Mouse (Mus musculus) c-Kit-positive CD71-positive TER-119-negative erythroid progenitor cells, embryonic 14.5 days (primary cell): Measurements from ENCODE around the gene Gfy.
"Not testable (repeated sequence)": the region's sequence is repeated elsewhere in the genome, so short reads cannot be mapped to it uniquely, and the experiment has no call there.

ENCODE experiments used
- DNase-seq: peaks from one replicate; pipeline ENCODE4 v3.0.0-alpha.2; 2013; ENCODE audit warnings: low read depth

The Gfy gene

DNA sequence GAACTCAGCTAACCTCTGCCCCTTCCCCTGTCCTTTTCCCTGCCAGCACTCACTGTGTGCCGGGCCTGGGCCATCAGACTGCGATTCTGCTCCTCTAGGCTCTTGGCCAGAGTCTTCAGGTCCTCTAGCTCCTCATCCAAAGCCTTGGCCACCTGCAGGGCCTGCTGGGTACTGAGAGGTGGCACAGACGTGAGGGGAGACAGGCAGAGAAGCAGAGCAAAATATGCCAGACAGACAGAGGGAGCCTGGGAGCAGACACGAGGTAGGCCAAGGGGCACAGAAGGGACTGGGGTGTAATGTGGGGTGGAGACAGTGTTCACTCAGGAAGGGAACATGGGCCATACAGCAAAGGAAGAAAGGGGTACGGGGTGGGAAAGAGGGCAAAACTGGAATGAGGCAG, 14.0 kb upstream of the Gfy start:
- no peak for DNase-seq

DNA sequence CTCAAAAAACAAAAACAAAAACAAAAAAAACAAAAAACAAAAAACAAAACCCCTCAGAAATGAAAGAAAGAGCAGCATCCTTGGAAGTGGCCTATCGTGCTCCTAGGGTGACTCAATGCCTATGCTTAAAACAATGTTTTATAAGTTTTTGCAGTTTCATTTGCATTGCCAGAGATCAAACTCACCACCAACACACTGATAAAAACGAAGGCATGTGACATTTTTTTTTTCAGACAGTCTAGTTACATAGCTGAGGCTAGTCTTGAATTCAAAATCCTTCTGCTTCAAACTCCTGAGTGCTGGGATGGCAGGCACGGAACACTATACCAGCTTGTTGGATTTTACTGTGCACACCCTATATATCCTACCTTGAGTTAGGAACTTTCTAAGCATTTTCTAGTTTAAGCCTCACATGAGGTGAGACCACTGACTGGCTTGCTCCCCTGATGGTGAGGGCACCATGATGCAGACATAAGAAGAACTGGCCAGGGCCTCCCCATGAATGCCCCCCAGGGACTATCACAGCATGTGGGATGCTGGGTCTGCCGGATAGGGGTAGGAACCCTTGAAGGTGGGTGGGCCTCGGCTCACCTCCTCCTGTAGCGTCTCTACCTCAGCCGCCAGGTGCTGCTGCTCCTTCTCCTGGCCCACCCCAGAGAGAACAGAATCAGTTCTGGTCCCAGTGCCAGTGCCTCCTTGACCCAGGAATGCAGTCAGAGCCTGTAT, 13.4 kb upstream of the Gfy start:
- DNase-seq: no peak

DNA sequence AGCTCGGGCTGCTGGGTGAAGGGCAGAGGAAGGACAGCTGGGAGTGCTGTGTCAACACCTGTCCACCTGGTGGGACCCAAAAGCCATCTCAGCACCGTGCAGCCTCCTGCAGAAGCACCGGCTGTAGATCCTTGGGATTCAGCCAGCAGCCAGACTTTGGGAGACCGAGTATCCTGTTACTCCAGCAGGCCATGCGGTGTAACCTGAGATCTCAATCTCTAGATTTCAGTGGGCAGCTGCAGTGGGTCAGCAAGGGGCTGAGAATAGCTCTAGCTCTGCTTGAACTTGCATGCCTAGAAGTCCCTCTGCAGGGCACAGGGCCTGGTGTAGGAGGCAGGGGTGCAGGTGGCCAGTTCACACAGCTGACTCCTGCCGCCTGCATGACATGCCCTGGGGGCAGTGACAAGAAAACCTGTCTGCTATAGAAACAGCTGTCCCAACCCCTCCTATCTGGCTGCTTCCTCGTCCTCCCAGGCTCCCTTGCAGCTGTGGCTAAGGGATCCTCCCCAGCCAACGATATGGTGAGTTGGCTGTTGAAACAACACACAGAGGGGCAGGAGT, 12.5 kb upstream of the Gfy start:
- no peak for DNase-seq

DNA sequence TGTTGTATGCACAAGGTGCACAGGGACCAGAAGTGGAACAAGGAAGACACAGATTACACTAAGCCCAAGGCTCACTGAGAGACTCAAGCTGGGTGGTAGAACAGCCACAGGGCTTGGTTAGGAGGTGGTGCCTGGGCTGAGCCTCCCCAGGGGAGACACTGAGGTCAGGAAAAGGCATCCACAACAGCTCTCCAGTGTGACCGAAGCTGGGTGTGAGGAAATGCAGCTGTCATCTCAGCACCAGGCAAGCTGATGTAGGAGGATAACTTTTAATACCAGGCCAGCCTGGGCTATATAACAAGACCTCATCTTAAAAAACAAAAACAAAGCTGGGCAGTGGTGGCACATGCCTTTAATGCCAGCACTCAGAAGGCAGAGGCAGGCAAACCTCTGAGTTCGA, 11.8 kb upstream of the Gfy start:
- DNase-seq: no peak

DNA sequence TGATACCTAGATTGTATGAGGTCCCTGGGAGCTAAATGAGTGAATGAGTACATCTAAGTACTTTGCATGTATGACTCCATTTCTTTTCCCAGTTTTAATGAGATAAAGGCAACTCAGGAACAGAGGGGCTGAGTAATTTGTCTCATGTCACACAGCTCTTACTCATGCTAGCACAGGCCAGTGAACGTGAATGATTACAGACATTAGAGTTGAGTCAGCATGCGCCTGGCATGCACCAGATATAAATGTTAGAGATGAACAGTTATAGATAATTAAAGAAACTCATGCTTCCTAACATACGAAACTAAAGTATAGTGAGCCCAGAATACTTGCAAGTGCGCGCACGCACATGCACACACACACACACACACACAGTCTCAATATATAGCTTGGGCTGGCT, 10.8 kb upstream of the Gfy start:
- no peak for DNase-seq

DNA sequence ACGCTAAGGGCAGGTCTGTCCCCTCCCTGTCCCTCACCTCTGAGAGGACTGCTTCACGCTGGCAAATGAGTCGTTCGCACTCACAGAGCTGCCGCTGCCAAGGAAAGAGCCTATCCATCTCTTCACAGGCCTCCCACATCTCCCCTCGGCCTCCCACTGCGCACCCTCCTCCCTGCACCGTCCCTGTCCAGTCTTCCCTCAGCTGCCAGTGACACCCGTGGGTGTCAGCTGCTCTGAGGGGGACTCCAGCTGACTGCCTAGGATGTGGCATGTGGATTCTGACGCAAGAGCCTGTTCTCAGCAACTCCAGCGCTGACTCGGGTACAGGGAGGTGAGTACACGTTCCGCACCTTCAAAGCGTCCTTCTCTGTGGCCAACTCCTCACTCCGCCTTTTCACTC, 10.2 kb upstream of the Gfy start:
- DNase-seq: no peak

DNA sequence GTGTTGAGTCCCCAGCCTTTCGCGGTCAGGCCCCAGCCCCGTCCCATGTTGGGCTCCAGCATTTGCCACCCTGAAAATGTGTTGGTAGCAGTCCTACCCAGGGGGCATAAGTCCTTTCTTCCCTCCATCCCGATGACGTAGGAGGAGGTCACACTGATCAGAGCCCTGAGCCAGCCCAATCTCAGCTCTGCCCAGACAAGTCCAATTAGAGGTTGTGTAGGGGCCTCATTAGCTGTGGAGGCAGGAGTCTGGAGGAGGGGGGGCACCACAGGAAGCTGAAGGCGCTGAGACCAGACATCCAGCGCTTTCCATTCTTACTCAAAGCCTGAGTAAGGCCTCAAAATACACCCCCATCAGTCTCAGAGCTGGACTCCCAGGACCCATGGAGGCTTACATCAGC, 6.6 kb upstream of the Gfy start:
- DNase-seq: no peak

DNA sequence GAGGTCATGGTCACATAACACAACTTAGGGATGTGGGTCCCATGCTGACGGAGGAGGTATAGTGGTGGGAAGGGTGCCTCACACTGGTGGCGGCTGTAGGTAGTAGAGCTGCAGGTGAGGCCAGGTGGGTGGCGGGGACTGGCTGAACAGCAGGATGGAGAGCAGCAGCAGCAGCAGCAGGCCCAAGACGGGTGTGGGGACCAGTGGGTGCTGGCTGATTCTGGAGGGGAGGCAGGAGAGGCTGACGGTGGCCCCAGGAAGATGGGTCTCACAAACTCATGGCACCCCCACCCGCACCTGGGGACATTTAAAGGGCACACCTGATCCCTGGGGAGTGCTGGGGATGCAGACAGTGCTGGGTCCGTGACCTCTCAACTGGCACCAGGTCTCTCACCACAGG, 4.3 kb upstream of the Gfy start:
- DNase-seq: no peak

DNA sequence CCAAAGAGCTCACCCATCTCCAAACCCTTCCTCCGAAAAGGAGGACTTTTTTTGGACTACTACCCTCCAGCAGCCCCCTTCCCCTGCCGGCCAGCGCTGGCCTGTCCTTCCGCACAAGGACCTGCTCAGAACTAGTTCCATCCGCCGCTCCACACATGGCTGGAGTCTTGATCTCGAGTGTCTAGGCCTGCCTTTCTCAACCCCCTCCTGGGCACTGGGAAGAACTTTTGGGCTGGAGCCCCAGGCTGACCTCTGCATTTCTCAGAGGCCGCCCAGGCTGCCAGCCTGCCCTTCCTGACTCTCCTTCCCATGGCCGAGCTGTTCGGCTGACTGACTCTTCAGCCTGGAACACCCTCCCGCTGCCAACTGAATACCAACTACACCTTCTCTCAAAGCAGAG, 3.2 kb upstream of the Gfy start:
- no peak for DNase-seq

DNA sequence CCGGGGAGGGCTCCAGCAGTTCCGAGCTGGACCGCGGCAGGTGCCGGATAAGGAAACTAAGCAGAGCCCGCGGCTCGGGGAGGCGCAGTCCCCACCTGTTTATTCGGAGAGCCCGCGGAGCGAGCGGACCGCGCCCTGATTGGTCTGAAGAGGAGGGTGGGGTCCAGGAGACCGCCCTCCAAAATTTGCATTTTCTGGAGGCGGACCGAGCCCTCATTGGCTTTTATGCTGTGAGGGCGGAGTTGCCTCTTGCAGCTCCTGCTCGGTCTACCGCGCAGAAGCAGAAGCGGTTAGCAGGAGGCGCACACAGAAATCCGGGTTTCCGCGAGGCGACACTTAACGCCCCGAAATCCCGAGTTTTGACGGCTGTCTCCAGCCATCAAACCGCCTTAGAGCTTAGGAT, 2.8 kb upstream of the Gfy start:
- peak; percentile 94 for DNase-seq

DNA sequence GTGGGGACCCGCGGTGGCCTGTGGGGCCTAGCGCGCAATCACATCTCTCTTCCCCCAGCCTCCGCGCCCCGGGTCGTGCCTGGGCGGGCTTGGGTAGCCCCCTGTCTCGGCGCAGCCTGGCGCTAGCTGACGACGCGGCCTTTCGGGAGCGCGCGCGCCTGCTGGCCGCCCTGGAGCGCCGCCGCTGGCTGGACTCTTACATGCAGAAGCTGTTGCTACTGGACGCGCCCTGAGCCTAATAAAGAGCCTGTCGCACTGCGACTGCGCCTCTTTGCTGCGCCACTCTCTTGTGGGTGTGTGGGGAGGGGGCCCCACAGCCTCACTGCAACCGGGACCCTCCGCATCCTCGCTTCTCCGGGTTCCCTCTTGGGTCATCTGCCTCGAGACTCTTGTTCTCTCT, 2.2 kb upstream of the Gfy start:
- DNase-seq: no peak

DNA sequence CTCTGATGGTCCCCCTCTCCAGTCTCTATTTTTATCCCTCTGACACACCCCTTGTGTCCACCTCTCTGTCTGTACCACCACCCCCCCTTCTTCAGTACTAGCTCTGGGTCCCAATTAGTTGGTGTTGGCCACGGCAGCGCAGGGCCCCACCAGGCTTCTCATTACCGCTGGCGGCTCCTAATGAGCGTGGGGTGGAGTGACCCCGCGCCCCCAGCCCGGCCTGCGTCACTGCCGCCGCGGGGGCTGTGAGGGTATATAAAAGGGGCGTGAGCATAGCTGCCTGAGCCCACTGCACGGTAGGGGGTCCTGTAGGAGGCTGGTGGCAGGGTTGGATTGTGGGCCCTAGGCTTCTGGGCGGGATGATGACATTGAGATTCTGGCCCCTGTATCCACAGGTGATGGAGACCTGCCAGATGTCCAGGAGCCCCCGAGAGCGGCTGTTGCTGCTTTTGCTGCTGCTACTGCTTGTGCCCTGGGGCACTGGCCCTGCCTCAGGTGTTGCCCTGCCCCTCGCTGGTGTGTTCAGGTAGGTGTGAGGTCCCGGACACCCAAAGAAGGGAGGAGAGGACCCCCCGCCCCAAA, 1.6 kb upstream of the Gfy start, which contains the start of gene Pth2:
Gene Pth2, plus strand, starts transcription at position 100 of the 582 bp plus-strand sequence.
- DNase-seq: no peak

DNA sequence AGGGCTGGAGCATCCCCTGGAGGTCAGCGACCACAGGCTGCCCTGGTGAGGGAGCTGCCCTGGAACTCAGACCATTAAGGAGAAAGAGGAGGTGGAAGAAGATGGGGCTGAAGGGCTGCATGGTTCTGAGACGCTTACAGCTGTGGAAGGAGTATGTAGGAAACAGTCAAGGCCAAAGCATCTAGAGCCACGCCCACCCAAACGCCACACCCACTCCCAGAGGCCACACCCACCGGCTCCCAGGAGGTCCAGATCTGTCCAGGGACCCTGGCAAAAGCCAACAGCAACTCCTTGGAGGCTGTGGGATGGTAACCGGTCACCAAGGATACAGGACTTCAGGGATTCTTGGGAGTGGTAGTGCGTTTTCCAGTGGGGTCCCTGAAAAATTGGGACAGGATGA, 819 bp downstream of the Gfy start:
- DNase-seq: no peak

DNA sequence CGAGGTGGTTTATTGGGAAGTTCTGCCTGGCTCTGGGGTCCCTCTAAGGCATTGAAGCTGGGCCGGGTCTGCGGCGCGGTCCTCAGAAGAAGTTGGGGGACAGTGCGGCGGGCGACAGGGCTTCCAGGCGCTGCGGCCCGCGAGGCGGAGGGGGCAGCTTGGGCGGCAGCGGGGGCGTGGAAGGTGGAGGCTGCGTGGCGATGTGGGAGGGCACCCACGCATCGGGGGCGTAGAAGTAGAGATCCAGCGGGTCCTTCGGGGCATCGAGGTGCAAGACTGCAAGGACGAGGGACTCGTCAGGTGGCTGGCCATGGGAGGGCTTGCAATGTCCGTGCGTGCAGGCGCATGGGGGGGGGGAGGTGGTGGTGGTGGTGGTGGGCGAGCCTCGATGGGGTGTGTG, 3.0 kb downstream of the Gfy start:
- DNase-seq: no peak

DNA sequence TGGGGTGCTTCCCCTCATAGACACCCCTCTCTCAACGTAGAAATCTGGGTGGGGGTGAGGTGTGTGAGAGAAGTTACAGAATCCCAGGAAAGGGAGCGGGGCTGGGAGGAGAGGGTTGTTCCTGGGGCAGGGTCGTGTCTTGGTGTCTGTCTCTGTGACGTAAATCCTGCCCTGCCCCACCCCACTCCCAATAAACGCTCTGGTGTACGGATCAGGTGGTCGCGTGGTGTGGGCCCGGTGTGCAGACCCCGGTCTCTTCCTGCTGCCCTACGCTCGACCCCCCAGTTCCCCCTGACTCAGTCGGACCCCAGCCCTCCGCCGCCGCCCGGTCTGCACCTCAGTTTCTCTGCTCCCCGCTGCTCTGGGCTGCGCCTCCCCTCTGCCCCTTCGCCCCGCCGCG, 3.4 kb downstream of the Gfy start:
- DNase-seq: no peak

DNA sequence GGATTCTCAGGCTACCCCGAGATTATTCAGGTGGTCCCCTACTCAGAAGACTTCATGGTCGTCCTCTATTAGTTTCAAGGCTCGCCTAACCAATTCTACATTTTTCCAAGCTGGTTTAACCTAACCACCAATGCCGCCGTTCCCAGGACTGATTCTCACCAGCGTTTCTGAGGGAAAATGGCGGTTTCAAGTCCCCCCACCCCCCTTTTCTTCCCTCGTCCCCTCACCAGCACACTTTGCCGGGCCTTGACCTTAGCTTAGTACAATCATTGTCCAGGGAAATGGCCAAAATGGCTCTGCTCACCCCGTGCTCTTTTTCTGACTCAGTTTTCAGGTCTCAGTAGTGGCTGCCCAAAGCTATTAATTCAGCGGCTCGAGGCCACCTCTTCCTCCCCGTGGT, 4.0 kb downstream of the Gfy start:
- DNase-seq: no peak

DNA sequence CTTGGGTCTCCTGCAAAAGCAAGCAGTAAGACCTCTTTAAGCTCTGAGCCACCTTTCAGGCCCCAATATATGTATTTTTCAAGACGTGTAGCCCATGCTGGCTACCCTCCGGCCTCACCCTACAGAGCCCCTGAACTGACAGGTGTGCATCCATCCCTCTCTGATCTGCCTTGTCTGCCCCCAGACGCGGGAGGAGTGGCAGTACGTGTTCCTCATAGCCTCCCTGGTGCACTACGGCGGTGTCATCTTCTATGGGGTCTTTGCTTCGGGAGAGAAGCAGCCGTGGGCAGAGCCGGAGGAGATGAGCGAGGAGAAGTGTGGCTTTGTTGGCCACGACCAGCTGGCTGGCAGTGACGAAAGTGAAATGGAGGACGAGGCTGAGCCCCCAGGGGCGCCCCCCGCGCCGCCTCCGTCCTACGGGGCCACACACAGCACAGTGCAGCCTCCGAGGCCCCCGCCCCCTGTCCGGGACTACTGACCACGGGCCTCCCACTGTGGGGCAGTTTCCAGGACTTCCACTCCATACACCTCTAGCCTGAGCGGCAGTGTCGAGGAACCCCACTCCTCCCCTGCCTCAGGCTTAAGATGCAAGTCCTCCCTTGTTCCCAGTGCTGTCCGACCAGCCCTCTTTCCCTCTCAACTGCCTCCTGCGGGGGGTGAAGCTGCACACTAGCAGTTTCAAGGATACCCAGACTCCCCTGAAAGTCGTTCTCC, 4.6 kb downstream of the Gfy start:
- DNase-seq: no peak

DNA sequence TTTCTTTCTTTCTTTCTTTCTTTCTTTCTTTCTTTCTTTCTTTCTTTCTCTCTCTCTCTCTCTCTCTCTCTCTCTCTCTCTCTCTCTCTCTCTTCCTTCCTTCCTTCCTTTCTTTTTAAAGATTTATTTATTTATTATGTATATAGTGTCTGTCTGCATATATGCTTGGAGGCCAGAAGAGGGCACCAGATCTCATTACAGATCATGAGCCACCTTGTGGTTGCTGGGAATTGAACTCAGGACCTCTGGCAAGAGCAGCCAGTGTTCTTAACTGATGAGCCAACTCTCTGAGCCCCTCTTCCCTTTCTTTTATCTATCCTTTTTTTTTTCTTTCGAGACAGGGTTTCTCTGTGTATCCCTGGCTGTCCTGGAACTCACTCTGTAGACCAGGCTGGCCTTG, 5.6 kb downstream of the Gfy start:
- DNase-seq: not testable (repeated sequence)

DNA sequence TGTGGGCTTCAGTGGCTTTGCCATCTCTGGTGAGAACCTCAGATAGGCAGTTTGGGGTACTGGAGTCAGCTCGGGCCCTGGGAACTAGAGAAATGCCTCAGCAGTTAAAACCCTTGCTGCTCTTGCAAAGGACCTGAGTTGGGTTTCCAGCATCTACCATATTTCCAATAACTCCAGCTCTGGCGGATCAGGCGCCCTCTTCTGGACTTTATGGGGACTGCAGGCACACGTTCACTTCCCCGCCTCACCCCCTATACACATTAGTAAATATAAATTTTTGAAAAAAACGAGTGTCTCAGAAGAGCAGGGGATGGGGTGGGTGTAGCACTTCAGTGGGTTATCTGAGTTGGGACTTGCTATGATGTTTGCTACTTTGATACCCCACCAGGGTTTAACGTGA, 6.4 kb downstream of the Gfy start:
- DNase-seq: no peak

DNA sequence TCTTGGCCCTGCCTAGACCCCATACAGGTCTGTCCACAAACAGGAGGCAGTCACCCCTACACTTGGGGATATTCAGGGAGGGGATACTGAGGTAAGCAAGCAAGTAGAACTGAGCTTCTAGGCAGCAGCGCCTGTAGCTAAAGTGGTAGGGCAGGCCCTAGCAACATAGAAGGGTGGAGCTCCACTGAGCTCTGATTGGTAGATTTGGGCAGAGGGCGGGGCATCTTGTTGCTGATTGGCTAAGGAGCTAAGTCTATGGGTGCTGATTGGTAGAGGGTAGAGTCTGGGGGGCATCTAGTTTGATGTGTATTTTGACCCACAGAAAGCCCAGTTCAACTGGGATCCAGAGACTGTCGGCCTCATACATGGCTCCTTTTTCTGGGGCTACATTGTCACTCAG, 9.9 kb downstream of the Gfy start:
- no peak for DNase-seq

DNA sequence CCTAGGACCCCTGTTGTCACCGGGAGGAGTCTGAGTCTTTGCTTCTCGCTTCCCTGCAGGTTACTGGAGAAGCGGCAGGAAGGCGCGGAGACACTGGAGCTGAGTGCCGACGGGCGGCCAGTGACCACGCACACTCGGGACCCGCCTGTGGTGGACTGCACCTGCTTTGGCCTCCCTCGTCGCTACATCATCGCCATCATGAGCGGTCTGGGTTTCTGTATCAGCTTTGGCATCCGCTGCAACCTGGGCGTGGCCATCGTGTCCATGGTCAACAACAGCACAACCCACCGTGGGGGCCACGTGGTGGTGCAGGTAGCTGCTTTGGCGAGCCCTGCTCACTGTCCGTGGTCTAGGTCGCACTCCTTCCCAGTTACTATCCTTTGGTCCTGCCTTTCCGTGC, 10.7 kb downstream of the Gfy start:
- DNase-seq: no peak

DNA sequence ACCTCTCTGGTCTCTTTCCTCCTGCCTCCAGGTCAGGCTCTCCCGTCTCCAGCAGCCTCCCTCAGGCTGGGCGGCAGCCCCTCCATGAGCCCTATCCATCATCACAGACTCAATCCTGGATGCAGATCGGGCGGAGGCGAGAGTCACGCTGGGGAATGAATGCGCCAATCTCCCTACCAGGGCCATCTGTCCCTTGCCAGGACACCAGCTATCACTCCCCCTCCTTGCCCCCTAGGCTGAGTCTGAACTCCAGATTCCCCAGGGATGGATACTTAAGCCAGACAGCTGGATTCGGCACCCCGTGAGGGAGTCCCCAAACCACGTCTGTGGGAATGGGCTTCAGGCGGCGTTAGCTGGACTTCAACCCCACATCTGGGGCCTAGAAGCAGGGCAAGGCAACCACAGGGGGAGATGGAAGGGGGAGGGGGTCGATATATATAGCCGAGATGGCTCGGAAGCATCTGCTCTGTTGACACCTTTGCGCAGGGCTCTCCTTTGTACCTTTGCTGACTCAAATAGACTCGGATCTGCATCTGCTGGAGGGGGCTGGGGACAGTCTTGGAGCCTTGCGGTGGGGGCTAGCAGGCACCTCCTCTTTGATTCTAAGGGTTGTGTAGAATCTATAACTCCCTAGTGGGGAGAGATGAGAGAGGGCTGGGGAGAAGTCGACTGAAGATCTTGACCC, 11.5 kb downstream of the Gfy start:
- DNase-seq: no peak

DNA sequence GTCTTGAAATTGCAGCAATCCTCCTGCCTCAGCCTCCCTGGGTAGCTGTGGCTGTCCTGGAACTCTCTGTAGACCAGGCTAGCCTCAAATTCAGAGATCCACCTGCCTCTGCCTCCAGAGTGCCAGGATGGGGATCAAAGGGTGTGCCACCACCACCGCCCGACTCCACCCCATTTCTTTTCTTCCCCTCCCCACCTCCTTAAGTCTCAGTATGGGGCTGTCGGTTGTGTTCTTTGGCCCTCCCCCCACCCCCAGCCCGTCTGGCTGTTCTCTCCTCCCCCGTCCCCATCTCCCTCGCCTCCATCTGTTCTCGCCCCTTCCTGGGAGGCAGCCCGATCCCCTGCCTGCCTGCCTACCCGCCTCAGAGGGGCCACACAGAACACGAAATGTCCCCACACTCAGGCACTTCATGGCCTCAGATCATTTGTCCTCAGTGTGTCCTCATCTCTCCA, 12.4 kb downstream of the Gfy start:
- no peak for DNase-seq
